Mouse (Mus musculus): ENCODE results near the gene Olfr1179. TPM values are rescaled to one million over a fixed set of nuclear protein-coding genes. Genes with fewer than 3 reads are reported as not detected.
"Not testable (repeated sequence)": the region's sequence is repeated elsewhere in the genome, so short reads cannot be mapped to it uniquely, and the experiment has no call there.

Gene Olfr1179
- polyA plus RNA-seq (2012; rRNA removed) = not detected in 2 replicates
- polyA plus RNA-seq (2014; fragmentation: Nextera tagmentation; extraction: Ambion mirVana) = not detected in 2 replicates

- no peaks in the 10 kb centered on the region for H3K4me1 ChIP-seq (ENCODE audit: control insufficient read depth, insufficient read depth, low read length)
- H3K27me3 ChIP-seq (ENCODE audit: control insufficient read depth, insufficient read depth, low read length) = no peaks in the 10 kb centered on the region
- H3K9ac ChIP-seq (ENCODE audit: low read depth, low read length, severe bottlenecking) = no peak within 1 kb of the TSS
- H3K36me3 ChIP-seq (ENCODE audit: control insufficient read depth, insufficient read depth, low read length) = no peaks in the 10 kb centered on the region
- 80% methylated on average over 3 of the region's 3 CpGs for WGBS
- ATAC-seq (ENCODE audit: low FRiP score, low read depth) = no peak
- H3K27ac ChIP-seq (replicated peaks; ENCODE audit: low read depth, low read length) = no peak within 1 kb of the TSS
- no peak within 1 kb of the TSS for H3K4me2 ChIP-seq (replicated peaks; ENCODE audit: low read depth, low read length, severe bottlenecking)
- no peak within 1 kb of the TSS for H3K4me3 ChIP-seq (replicated peaks; ENCODE audit: low read length)
- DNase-seq (ENCODE audit: low spot score) = no peak
- no peak for TF ChIP-seq POLR2A (IDR thresholded peaks at IDR 0.05; ENCODE audit: borderline replicate concordance, extremely low read depth, insufficient read depth, insufficient read length)
- no peaks in the 10 kb centered on the region for H3K9me3 ChIP-seq (ENCODE audit: control insufficient read depth, low read length)
Observed at GRCm38 (mm10) chr2:88406353-88406752, at the start of gene Olfr1179. Gene Olfr1179 (minus strand): TSS chr2:88406453.

GRCm38 (mm10) chr2:88454567-88454966 lies 48.3 kb upstream of the Olfr1179 start, which contains the start of gene Olfr1183:
Gene Olfr1183 (plus strand): TSS chr2:88454867.
- H3K27ac ChIP-seq (replicated peaks; ENCODE audit: low read depth, low read length); H3K4me1 ChIP-seq (ENCODE audit: control insufficient read depth, insufficient read depth, low read length); H3K4me2 ChIP-seq (replicated peaks; ENCODE audit: low read depth, low read length, severe bottlenecking); H3K4me3 ChIP-seq (replicated peaks; ENCODE audit: low read length); DNase-seq (ENCODE audit: low spot score); H3K36me3 ChIP-seq (ENCODE audit: control insufficient read depth, insufficient read depth, low read length); H3K9me3 ChIP-seq (ENCODE audit: control insufficient read depth, low read length); H3K27me3 ChIP-seq (ENCODE audit: control insufficient read depth, insufficient read depth, low read length); ATAC-seq (ENCODE audit: low FRiP score, low read depth); H3K9ac ChIP-seq (ENCODE audit: low read depth, low read length, severe bottlenecking): not testable (repeated sequence)
- 93% methylated on average over 1 of the region's 1 CpGs for WGBS

GRCm38 (mm10) chr2:88449031-88449430 lies 42.8 kb upstream of the Olfr1179 start, which contains the start of gene Gm13757:
Gene Gm13757 (minus strand): TSS chr2:88449131.
- ATAC-seq (ENCODE audit: low FRiP score, low read depth) (no peak), DNase-seq (ENCODE audit: low spot score) (no peak)
- Histone ChIP-seq H3K9ac (ENCODE audit: low read depth, low read length, severe bottlenecking) (no peak within 1 kb of the TSS), H3K4me3 (replicated peaks; ENCODE audit: low read length) (no peak within 1 kb of the TSS), H3K36me3 (ENCODE audit: control insufficient read depth, insufficient read depth, low read length) (no peaks in the 10 kb centered on the region), H3K27ac (replicated peaks; ENCODE audit: low read depth, low read length) (no peak within 1 kb of the TSS), H3K9me3 (ENCODE audit: control insufficient read depth, low read length) (no peaks in the 10 kb centered on the region), H3K4me1 (ENCODE audit: control insufficient read depth, insufficient read depth, low read length) (no peaks in the 10 kb centered on the region), H3K27me3 (ENCODE audit: control insufficient read depth, insufficient read depth, low read length) (no peaks in the 10 kb centered on the region), H3K4me2 (replicated peaks; ENCODE audit: low read depth, low read length, severe bottlenecking) (no peak within 1 kb of the TSS)
- 93% methylated on average over 1 of the region's 1 CpGs for WGBS
- TF ChIP-seq POLR2A (IDR thresholded peaks at IDR 0.05; ENCODE audit: borderline replicate concordance, extremely low read depth, insufficient read depth, insufficient read length) = no peak

GRCm38 (mm10) chr2:88426071-88426470 lies 19.8 kb upstream of the Olfr1179 start, which contains the start of gene Olfr1181:
Gene Olfr1181 (minus strand): TSS chr2:88426171.
- Histone ChIP-seq H3K4me2 (replicated peaks; ENCODE audit: low read depth, low read length, severe bottlenecking) (no peak within 1 kb of the TSS), H3K9me3 (ENCODE audit: control insufficient read depth, low read length) (no peaks in the 10 kb centered on the region), H3K4me3 (replicated peaks; ENCODE audit: low read length) (no peak within 1 kb of the TSS), H3K36me3 (ENCODE audit: control insufficient read depth, insufficient read depth, low read length) (no peaks in the 10 kb centered on the region), H3K27me3 (ENCODE audit: control insufficient read depth, insufficient read depth, low read length) (no peaks in the 10 kb centered on the region), H3K9ac (ENCODE audit: low read depth, low read length, severe bottlenecking) (no peak within 1 kb of the TSS), H3K4me1 (ENCODE audit: control insufficient read depth, insufficient read depth, low read length) (no peaks in the 10 kb centered on the region), H3K27ac (replicated peaks; ENCODE audit: low read depth, low read length) (no peak within 1 kb of the TSS)
- no peak for DNase-seq (ENCODE audit: low spot score)
- TF ChIP-seq POLR2A (IDR thresholded peaks at IDR 0.05; ENCODE audit: borderline replicate concordance, extremely low read depth, insufficient read depth, insufficient read length) = no peak
- WGBS = 83% methylated on average over 1 of the region's 1 CpGs
- ATAC-seq (ENCODE audit: low FRiP score, low read depth) = no peak

- H3K9me3 ChIP-seq (ENCODE audit: control insufficient read depth, low read length) = no peaks in the 10 kb centered on the region
- H3K4me2 ChIP-seq (replicated peaks; ENCODE audit: low read depth, low read length, severe bottlenecking) = no peak within 1 kb of the TSS
- no peaks in the 10 kb centered on the region for H3K36me3 ChIP-seq (ENCODE audit: control insufficient read depth, insufficient read depth, low read length)
- TF ChIP-seq POLR2A (IDR thresholded peaks at IDR 0.05; ENCODE audit: borderline replicate concordance, extremely low read depth, insufficient read depth, insufficient read length) = no peak
- no peak for ATAC-seq (ENCODE audit: low FRiP score, low read depth)
- DNase-seq (ENCODE audit: low spot score) = no peak
- no peak within 1 kb of the TSS for H3K27ac ChIP-seq (replicated peaks; ENCODE audit: low read depth, low read length)
- H3K4me3 ChIP-seq (replicated peaks; ENCODE audit: low read length) = no peak within 1 kb of the TSS
- H3K9ac ChIP-seq (ENCODE audit: low read depth, low read length, severe bottlenecking) = no peak within 1 kb of the TSS
- no peaks in the 10 kb centered on the region for H3K4me1 ChIP-seq (ENCODE audit: control insufficient read depth, insufficient read depth, low read length)
- H3K27me3 ChIP-seq (ENCODE audit: control insufficient read depth, insufficient read depth, low read length) = no peaks in the 10 kb centered on the region
- WGBS = 65% methylated on average over 2 of the region's 2 CpGs
Observed at GRCm38 (mm10) chr2:88419051-88419450, 12.8 kb upstream of the Olfr1179 start, which contains the start of gene Olfr1180. Gene Olfr1180 (minus strand): TSS chr2:88419151.

- TF ChIP-seq POLR2A (IDR thresholded peaks at IDR 0.05; ENCODE audit: borderline replicate concordance, extremely low read depth, insufficient read depth, insufficient read length) = no peak
- Histone ChIP-seq H3K27ac (replicated peaks; ENCODE audit: low read depth, low read length) (no peak within 1 kb of the TSS), H3K9me3 (ENCODE audit: control insufficient read depth, low read length) (no peaks in the 10 kb centered on the region), H3K4me3 (replicated peaks; ENCODE audit: low read length) (no peak within 1 kb of the TSS), H3K4me1 (ENCODE audit: control insufficient read depth, insufficient read depth, low read length) (no peaks in the 10 kb centered on the region), H3K27me3 (ENCODE audit: control insufficient read depth, insufficient read depth, low read length) (no peaks in the 10 kb centered on the region), H3K9ac (ENCODE audit: low read depth, low read length, severe bottlenecking) (no peak within 1 kb of the TSS), H3K4me2 (replicated peaks; ENCODE audit: low read depth, low read length, severe bottlenecking) (no peak within 1 kb of the TSS), H3K36me3 (ENCODE audit: control insufficient read depth, insufficient read depth, low read length) (no peaks in the 10 kb centered on the region)
- ATAC-seq (ENCODE audit: low FRiP score, low read depth) = no peak
- WGBS = 60% methylated on average over 1 of the region's 1 CpGs
- DNase-seq (ENCODE audit: low spot score) = peak; percentile 51
Observed at GRCm38 (mm10) chr2:88386762-88387161, 19.5 kb downstream of the Olfr1179 start, which contains the start of gene Olfr1178. Gene Olfr1178 (plus strand): TSS chr2:88387062.

All from limb, embryonic 14.5 days (tissue).